Mouse (Mus musculus) A20 (cell line): ENCODE measurements around the gene Gpam.
A peak's percentile ranks its signal among the peaks of the same experiment; 100 is the strongest.

Experiments used
- DNase-seq: peaks from one replicate; pipeline ENCODE4 v3.0.0-alpha.2; 2011; ENCODE audit warnings: low read depth, low spot score

The Gpam gene

GRCm38 (mm10) chr19:55139301-55139700, 12.3 kb upstream of the Gpam start:
- DNase-seq = no peak

- DNase-seq = no peak
Measured at GRCm38 (mm10) chr19:55138506-55138905, 11.5 kb upstream of the Gpam start.

- no peak for DNase-seq
Measured at GRCm38 (mm10) chr19:55137884-55138283, 10.8 kb upstream of the Gpam start.

- DNase-seq = no peak
Measured at GRCm38 (mm10) chr19:55136693-55137427, 9.8 kb upstream of the Gpam start.

GRCm38 (mm10) chr19:55135918-55136317, 8.9 kb upstream of the Gpam start:
- no peak for DNase-seq

GRCm38 (mm10) chr19:55134521-55134920, 7.5 kb upstream of the Gpam start:
- DNase-seq = no peak

GRCm38 (mm10) chr19:55132476-55132875, 5.4 kb upstream of the Gpam start:
- no peak for DNase-seq

- no peak for DNase-seq
Measured at GRCm38 (mm10) chr19:55131747-55132146, 4.7 kb upstream of the Gpam start.

- DNase-seq = no peak
Measured at GRCm38 (mm10) chr19:55128469-55128868, 1.4 kb upstream of the Gpam start.

GRCm38 (mm10) chr19:55125456-55125855, 1.6 kb downstream of the Gpam start:
- DNase-seq = no peak

GRCm38 (mm10) chr19:55123001-55123536, 4.0 kb downstream of the Gpam start:
- DNase-seq = no peak

- no peak for DNase-seq
Measured at GRCm38 (mm10) chr19:55122351-55122980, 4.6 kb downstream of the Gpam start.

GRCm38 (mm10) chr19:55121836-55122235, 5.2 kb downstream of the Gpam start:
- DNase-seq = no peak

- DNase-seq = peak; percentile 6
Measured at GRCm38 (mm10) chr19:55120518-55121244, 6.4 kb downstream of the Gpam start.

- no peak for DNase-seq
Measured at GRCm38 (mm10) chr19:55119541-55119940, 7.5 kb downstream of the Gpam start.

- DNase-seq = no peak
Measured at GRCm38 (mm10) chr19:55117991-55118390, 9.0 kb downstream of the Gpam start.

GRCm38 (mm10) chr19:55117059-55117815, 9.8 kb downstream of the Gpam start:
- DNase-seq = no peak

GRCm38 (mm10) chr19:55115532-55115931, 11.5 kb downstream of the Gpam start:
- no peak for DNase-seq

GRCm38 (mm10) chr19:55114825-55115395, 12.1 kb downstream of the Gpam start:
- no peak for DNase-seq

GRCm38 (mm10) chr19:55107896-55108295, 19.1 kb downstream of the Gpam start:
- no peak for DNase-seq

GRCm38 (mm10) chr19:55105969-55106368, 21.1 kb downstream of the Gpam start:
- no peak for DNase-seq
